Mouse (Mus musculus) spleen, adult 2 months (tissue): Measurements from ENCODE around the gene Zcchc4.

Experiments
- CTCF ChIP-seq: fragments of 200-500 bp; IDR thresholded peaks from 2 replicates; pipeline ENCODE4 v1.5.1; 2011; ENCODE audit warnings: mild to moderate bottlenecking, inconsistent platforms; ENCODE audit not compliant: insufficient read depth, insufficient read length, insufficient replicate concordance; ENCODE audit errors: extremely low read depth
- POLR2A ChIP-seq: fragments of 200-500 bp; IDR thresholded peaks from 2 replicates; pipeline ENCODE4 v1.6.1; 2011; ENCODE audit warnings: low read depth, low read length, inconsistent platforms

DNA sequence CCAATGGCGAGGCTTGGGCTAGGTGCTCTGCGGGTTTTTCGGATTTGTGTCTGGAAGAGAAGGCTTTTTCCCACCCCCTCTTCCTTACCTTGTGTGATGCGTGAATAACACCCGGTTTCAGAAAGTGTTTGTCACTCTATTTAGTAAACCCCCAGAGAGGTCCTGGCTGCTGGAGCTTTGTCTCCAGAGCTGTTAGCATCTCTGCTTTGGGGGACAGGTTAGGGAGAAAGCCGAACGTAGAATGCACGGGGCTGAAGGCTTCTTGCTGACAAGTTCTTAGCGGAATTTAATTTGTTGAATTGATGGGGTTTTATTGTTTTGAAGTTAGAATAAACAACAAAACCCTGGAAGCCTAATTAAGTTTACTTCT lies 8.0 kb downstream of the Zcchc4 start:
- no peak for TF ChIP-seq CTCF
- TF ChIP-seq POLR2A = no peak
